Mouse (Mus musculus) megakaryocyte, embryonic 14.5 days (primary cell): ENCODE measurements around the gene Rasgrp1. TPM values are rescaled to one million over a fixed set of nuclear protein-coding genes. Genes with fewer than 3 reads are reported as not detected.

ENCODE experiments used
- H3K27me3 ChIP-seq: replicated peaks from 2 replicates; pipeline ENCODE3; 2012; ENCODE audit warnings: inconsistent platforms
- H3K36me3 ChIP-seq: replicated peaks from 2 replicates; pipeline ENCODE3; 2012; ENCODE audit warnings: low read length, inconsistent platforms, mixed read lengths
- H3K4me1 ChIP-seq: 2 replicates; pipeline ENCODE4 v1.6.1; 2012; ENCODE audit warnings: inconsistent platforms
- H3K4me3 ChIP-seq: replicated peaks from 2 replicates; pipeline ENCODE3; 2012; ENCODE audit warnings: moderate library complexity, mild to moderate bottlenecking, inconsistent platforms
- H3K9me3 ChIP-seq: 2 replicates; pipeline ENCODE4 v1.6.1; 2012; ENCODE audit warnings: inconsistent platforms
- FLI1 ChIP-seq: IDR thresholded peaks from 2 replicates; pipeline ENCODE4 v1.6.1; 2012; ENCODE audit warnings: low read length, inconsistent platforms, mixed read lengths
- GATA1 ChIP-seq: IDR thresholded peaks from 3 replicates; pipeline ENCODE4 v1.6.1; 2012; ENCODE audit warnings: mixed read lengths, low read length, inconsistent platforms, borderline replicate concordance
- polyA plus RNA-seq: library from polyadenylated mRNA; stranded (reverse); fragments of >175 nt; gene quantifications from 2 replicates; pipeline ENCODE4 v1.2.3, GENCODE M21; 2012; ENCODE audit warnings: low replicate concordance; ENCODE audit not compliant: insufficient read depth

Rasgrp1 gene
- polyA plus RNA-seq, 1 experiment: not detected

DNA sequence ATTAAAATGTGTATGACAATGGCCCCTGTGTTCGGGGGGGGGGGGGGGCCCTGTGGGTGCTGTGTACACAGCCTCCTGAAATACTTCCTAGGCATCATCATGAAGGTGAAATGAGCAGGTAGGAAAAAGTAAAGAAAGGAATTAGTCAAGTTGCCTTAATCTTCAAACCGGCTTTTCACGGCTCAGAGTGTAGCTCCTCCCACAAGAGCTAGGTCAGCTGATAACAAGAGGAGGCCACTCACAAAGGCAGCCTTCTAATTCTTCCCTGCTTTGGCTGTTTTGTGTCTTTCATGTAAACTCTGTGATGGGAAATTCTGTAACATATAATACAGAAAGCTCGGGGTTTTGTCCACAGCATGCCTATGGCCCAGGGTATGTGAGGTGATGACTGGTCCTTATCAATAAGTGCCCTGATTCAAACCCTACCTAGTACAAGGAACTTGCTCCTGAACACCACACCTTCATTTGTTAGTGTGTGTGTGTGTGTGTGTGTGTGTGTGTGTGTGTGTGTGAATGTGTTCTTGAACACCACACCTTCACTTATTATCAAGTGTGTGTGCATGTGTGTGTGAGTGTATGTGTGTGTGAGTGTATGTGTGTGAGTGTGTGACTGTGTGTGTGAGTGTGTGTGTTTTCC is 7.1 kb downstream of the Rasgrp1 start:
- Histone ChIP-seq H3K36me3 (no peaks in the 10 kb centered on the region), H3K4me1 (no peaks in the 10 kb centered on the region)

DNA sequence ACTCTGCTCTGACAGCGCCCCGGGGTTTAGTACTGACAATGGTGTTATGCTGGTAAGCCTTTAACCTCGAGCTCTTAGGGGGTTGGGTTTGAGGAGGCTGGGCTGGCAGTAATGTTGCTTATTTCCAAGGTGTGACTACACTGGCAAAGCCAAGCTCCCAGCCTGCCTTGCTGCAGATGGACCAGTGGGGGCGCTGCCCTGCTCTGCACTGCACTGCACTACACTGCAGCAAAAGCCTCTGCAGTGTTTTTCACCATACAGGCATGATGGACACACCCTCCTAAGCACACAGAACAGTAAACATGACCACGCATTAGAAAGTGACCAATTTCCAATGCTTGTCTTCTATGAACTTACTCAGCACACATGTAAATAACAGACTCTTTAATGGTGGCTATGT is 11.2 kb downstream of the Rasgrp1 start:
- Histone ChIP-seq H3K4me3 (no peak overlapping the region), H3K36me3 (no peaks in the 10 kb centered on the region), H3K27me3 (peaks cover 4% of the 10 kb centered on the region), H3K4me1 (peaks cover 6% of the 10 kb centered on the region; the same call in 1 of the 2 replicates), H3K9me3 (no peaks in the 10 kb centered on the region)
- no peak for TF ChIP-seq GATA1
- TF ChIP-seq FLI1: no peak

More for the DNA sequence above, 7.1 kb downstream of the Rasgrp1 start:
- Histone ChIP-seq H3K4me3 (no peak overlapping the region), H3K27me3 (peaks cover 16% of the 10 kb centered on the region), H3K9me3 (no peaks in the 10 kb centered on the region)
- TF ChIP-seq GATA1 (no peak), FLI1 (no peak)

DNA sequence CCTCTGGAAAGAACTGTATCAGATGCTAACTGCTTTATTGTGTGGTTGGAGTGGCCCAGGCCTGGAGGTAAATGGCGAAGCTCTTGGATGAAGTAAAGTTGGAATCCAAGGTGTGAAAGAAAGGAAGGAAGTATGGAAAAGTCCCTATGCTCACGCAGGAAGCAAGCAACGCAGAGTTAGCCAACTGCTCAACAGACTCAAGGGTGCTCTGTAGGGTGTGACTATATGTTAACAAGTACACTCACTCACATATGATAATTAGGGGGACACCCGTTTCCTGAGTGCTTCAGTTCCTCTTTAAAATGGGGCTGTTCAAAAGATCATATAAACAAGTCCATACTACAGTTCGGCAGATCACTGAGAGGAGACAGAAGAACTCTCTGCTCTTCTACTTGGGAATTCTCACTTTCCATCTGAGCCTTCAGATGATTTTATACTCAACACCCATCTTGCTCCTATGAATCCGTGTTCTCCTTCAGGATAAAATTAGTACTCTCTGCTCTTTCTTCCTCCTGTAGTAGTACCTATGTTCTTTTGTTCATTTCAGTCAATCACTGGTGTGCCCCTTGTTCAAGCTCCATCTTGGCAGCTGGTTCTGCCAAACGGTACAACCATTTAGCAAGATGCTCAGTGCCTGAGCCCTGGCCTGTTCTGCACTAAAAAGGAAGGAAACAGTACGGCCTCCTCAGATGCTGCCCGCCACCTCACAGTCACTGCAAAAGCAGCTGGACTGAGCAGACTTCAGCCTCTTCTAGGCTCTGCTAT is 14.1 kb downstream of the Rasgrp1 start:
- H3K4me3 ChIP-seq: no peak overlapping the region
- H3K9me3 ChIP-seq: no peaks in the 10 kb centered on the region
- peaks cover 4% of the 10 kb centered on the region for H3K27me3 ChIP-seq
- no peak for TF ChIP-seq FLI1
- peaks cover 6% of the 10 kb centered on the region; the same call in 1 of the 2 replicates for H3K4me1 ChIP-seq
- H3K36me3 ChIP-seq: no peaks in the 10 kb centered on the region

DNA sequence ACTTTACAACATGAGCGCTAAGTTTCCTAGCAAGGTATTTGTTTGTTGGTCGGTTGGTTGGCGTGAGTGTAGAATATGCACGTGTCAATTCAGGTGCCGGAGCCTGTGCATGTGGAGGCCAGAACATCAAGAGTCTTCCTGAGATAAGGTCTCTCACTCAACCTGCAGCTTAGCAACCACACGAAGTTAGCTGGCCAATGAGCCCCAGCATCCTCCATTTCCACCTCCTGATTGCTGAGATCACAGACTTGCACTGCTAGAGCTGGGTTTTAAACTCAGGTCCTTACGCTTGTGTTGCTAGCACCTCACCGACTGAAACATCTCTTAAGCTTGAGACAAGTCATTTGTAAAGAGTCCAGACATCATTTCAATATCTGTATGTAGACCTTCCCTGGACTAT is 20.4 kb downstream of the Rasgrp1 start:
- no peak overlapping the region for H3K4me3 ChIP-seq
- no peaks in the 10 kb centered on the region for H3K36me3 ChIP-seq
- H3K4me1 ChIP-seq: no peaks in the 10 kb centered on the region

DNA sequence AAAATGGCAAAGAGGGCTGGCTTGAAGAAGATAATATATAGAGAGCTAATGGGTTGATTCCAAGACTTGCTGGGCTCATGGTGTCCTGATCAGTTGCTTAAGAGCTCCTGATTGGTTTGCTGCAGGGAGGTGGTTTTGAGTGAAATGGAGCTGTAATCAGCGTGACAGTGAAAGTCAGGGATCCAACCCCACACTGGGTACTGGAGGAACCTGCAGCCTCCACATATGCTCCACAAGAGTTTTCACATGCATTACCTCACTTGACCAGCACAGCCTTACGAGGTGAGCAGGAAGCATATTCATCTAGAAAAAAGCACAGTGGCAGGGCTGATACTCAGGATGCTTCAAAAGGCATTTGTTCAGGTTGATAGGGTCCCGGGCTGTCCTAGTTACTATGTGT is 21.6 kb downstream of the Rasgrp1 start:
- TF ChIP-seq GATA1 (no peak), FLI1 (no peak)
- no peaks in the 10 kb centered on the region; the same call in 1 of the 2 replicates for H3K9me3 ChIP-seq
- H3K4me1 ChIP-seq: no peaks in the 10 kb centered on the region
- H3K36me3 ChIP-seq: no peaks in the 10 kb centered on the region
- H3K27me3 ChIP-seq: peaks cover 5% of the 10 kb centered on the region
- no peak overlapping the region for H3K4me3 ChIP-seq

More for the DNA sequence above, 20.4 kb downstream of the Rasgrp1 start:
- TF ChIP-seq GATA1: no peak
- no peak for TF ChIP-seq FLI1
- Histone ChIP-seq H3K9me3 (no peaks in the 10 kb centered on the region), H3K27me3 (peaks cover 5% of the 10 kb centered on the region)

- H3K4me1 ChIP-seq: no peaks in the 10 kb centered on the region
- no peak for TF ChIP-seq FLI1
- TF ChIP-seq GATA1: no peak
- peaks cover 7% of the 10 kb centered on the region for H3K9me3 ChIP-seq
- H3K36me3 ChIP-seq: no peaks in the 10 kb centered on the region
- no peak overlapping the region for H3K4me3 ChIP-seq
- H3K27me3 ChIP-seq: peaks cover 5% of the 10 kb centered on the region
Measured at GRCm38 (mm10) chr2:117318991-117319390, 23.8 kb downstream of the Rasgrp1 start.

DNA sequence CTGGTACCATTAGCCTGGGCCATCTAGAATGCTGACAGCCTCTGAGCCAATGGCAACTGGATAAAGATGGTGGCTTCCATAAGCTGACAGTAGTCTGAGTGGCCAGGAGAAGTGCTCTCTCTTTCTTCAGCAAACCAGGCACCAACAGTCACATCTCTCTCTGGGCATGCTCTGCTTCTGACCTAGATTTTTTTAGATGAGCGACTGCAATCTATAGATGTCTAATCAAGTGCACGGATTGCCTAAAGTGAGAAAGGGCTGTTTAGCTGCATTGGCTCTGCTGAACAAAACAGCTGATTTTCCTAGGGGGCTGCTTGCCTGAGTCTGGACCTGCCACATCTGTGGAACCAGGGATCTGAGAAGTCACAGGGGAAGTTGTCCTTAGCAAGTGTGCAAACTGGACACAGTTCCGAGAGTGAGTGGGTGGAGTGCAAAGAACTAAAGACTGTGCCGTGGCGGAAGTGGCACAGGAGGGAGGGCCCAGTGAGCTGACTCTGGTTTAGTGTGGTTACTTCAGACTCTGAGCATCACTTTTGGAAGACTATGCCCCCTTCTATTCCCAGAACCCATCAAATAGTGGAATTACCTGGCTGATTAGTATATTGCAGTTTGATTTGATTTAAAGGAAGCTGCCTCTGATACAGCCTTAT is 29.1 kb downstream of the Rasgrp1 start:
- TF ChIP-seq FLI1 (no peak), GATA1 (no peak)
- peaks cover 3% of the 10 kb centered on the region for H3K27me3 ChIP-seq
- H3K9me3 ChIP-seq: peaks cover 7% of the 10 kb centered on the region
- no peak overlapping the region for H3K4me3 ChIP-seq
- H3K4me1 ChIP-seq: no peaks in the 10 kb centered on the region
- H3K36me3 ChIP-seq: no peaks in the 10 kb centered on the region

DNA sequence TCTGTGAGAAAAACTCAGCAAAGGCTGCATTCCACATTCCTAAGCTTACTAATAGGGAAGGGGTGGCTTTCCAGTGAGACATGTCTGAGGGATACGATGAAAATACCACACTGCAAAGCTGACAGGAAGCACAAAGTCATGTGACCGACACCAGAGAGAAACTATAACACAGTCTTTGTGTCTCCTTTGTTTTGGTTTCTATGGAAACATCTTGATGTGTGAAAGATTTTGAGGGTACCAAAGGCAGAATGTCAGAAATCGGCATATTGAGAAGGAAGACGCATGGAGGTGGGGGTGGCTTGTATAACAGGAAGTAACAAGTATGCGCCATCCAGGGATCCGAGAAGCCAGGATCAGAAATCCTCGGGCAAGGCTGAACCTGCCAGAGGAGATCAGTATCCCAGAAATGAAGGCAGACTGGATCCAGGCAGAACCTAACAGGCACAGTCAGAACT is 30.3 kb downstream of the Rasgrp1 start:
- Histone ChIP-seq H3K4me3 (no peak overlapping the region), H3K27me3 (peaks cover 3% of the 10 kb centered on the region), H3K36me3 (no peaks in the 10 kb centered on the region), H3K9me3 (peaks cover 7% of the 10 kb centered on the region), H3K4me1 (no peaks in the 10 kb centered on the region)
- TF ChIP-seq GATA1 (no peak), FLI1 (no peak)

DNA sequence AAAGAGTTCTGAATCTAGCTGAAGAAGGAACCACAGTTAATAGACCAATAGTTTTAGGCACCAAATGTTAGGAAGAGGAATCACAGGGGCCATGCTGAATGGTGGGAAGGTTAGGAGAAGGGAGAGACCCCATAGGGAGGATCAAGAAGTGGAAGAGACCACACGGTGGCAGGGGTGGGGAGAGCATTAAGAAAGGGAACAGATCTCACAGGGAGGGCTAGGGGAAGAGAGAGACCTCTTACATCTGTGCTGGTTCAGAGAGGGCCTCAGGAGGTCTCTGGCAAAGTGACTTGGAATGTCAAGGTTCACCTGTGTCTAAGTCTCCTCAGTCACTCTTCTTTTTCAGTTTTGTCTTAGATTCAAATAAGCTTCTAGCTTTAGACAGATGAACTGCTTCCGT is 30.8 kb downstream of the Rasgrp1 start:
- H3K9me3 ChIP-seq: peaks cover 7% of the 10 kb centered on the region
- no peak for TF ChIP-seq FLI1
- no peak for TF ChIP-seq GATA1
- no peaks in the 10 kb centered on the region for H3K36me3 ChIP-seq
- H3K4me1 ChIP-seq: no peaks in the 10 kb centered on the region
- peaks cover 3% of the 10 kb centered on the region for H3K27me3 ChIP-seq
- no peak overlapping the region for H3K4me3 ChIP-seq

- Histone ChIP-seq H3K27me3 (peaks cover 3% of the 10 kb centered on the region), H3K4me1 (no peaks in the 10 kb centered on the region), H3K36me3 (no peaks in the 10 kb centered on the region), H3K9me3 (peaks cover 7% of the 10 kb centered on the region), H3K4me3 (no peak overlapping the region)
- no peak for TF ChIP-seq GATA1
- no peak for TF ChIP-seq FLI1
Measured at GRCm38 (mm10) chr2:117311349-117311748, 31.5 kb downstream of the Rasgrp1 start.
